Mouse (Mus musculus) intestine, embryonic 15.5 days (tissue): Measurements from ENCODE around the gene Prss44. TPM values are rescaled to one million over a fixed set of nuclear protein-coding genes. Genes with fewer than 3 reads are reported as not detected.

Experiments used
- polyA plus RNA-seq: library from polyadenylated mRNA; unstranded; fragments of >200 nt; fragmentation: Nextera tagmentation; extraction: Ambion mirVana; gene quantifications from 2 replicates; pipeline ENCODE4 v1.2.1, GENCODE M21; 2015

Prss44 gene
- polyA plus RNA-seq, 1 experiment from 2014 or later: not detected

Other genes starting within 250 kb of the Prss44 start
- 27.0 and 29.0 TPM in 2 replicates for gene Nradd, start 189.5 kb upstream of the Prss44 start, polyA plus RNA-seq
- gene Nbeal2, start 159.8 kb upstream of the Prss44 start, polyA plus RNA-seq: 3.6 and 4.9 TPM in 2 replicates
- gene Ccdc12, start 157.5 kb upstream of the Prss44 start, polyA plus RNA-seq: 162 and 166 TPM in 2 replicates
- 0.53 and 0.58 TPM in 2 replicates for gene Myl3, start 72.1 kb upstream of the Prss44 start, polyA plus RNA-seq
- 21.6 and 23.6 TPM in 2 replicates for gene Pth1r, start 66.8 kb upstream of the Prss44 start, polyA plus RNA-seq
- gene Prss42, start 15.8 kb upstream of the Prss44 start, polyA plus RNA-seq: not detected in 2 replicates
- not detected in 2 replicates for gene Prss43, start 12.7 kb downstream of the Prss44 start, polyA plus RNA-seq
- gene Prss45, start 20.6 kb downstream of the Prss44 start, polyA plus RNA-seq: not detected in 2 replicates
- not detected in 2 replicates for gene Prss46, start 30.5 kb downstream of the Prss44 start, polyA plus RNA-seq
- 0.19 and 0.59 TPM in 2 replicates for gene Prss50, start 44.0 kb downstream of the Prss44 start, polyA plus RNA-seq
- 6.1 and 6.5 TPM in 2 replicates for gene Als2cl, start 65.9 kb downstream of the Prss44 start, polyA plus RNA-seq
- gene Tmie, start 66.1 kb downstream of the Prss44 start, polyA plus RNA-seq: 2.1 and 2.5 TPM in 2 replicates
- gene Fam240a, start 102.9 kb downstream of the Prss44 start, polyA plus RNA-seq: not detected in 2 replicates
- not detected in 2 replicates for gene Tdgf1, start 132.2 kb downstream of the Prss44 start, polyA plus RNA-seq
- gene Lrrc2, start 137.6 kb downstream of the Prss44 start, polyA plus RNA-seq: 0.23 and 0.34 TPM in 2 replicates
- gene Rtp3, start 176.6 kb downstream of the Prss44 start, polyA plus RNA-seq: 0.24 and 0.81 TPM in 2 replicates
- 2.2 and 5.1 TPM in 2 replicates for gene Ltf, start 205.3 kb downstream of the Prss44 start, polyA plus RNA-seq
- 1.8 and 2.6 TPM in 2 replicates for gene Ccrl2, start 243.5 kb downstream of the Prss44 start, polyA plus RNA-seq